Mouse (Mus musculus): ENCODE data around the gene Agrn.

Gene Agrn

DNA sequence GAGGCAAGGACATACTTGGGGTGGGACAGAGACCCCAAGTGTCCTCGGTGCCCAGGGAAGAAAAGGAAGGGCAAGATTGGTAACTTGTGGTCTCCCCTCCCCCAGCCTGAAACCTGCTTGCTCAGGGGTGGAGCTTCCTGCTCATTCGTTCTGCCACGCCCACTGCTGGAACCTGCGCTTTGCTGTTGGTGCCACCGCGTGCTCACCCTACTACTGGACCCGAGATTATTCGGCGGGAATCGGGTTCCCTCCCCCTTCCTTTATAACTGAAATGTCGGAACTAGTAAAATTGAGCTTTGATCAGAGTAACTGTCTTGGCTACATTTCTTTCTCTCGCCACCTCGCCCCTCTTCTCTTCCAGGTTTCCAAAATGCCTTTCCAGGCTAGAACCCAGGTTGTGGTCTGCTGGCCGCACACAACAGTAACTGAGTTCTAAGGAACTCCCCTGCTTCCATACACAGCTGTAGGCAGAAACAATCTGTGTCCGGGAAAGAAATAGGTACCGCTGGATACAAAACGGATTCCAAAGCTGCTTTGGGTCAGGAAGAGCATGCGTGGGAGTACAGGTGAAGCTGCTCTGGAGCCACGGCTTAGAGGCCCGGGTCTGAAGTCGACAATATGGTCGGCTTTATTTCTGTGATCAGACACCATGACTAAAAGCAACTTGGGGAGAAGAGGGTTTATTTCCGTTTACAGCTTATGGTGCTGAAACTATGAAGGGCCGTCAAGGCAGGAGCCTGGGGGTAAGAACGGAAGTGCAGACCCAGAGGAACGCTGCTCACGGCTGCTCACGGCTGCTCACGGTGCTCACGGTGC, 60.8 kb downstream of the Agrn start:
- DNase-seq = no peak

DNA sequence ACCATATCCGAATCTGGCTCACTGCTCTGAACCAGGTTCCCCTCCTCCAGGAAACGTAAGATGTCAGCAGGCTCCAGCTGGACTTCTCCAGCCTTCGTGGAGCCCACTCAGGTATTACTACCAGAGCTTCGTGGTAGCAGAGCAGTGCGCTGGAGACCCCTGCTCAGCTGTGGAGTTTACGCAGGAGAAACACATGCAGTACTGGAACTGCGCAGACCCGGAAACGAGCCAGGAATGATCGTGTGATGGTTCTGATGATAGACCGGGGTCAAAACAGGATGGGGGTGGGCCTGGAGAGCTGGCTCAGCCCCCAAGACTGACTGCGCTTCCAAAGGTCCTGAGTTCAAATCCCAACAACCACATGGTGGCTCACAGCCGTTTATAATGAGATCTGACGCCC, 61.5 kb downstream of the Agrn start:
- no peak for DNase-seq

DNA sequence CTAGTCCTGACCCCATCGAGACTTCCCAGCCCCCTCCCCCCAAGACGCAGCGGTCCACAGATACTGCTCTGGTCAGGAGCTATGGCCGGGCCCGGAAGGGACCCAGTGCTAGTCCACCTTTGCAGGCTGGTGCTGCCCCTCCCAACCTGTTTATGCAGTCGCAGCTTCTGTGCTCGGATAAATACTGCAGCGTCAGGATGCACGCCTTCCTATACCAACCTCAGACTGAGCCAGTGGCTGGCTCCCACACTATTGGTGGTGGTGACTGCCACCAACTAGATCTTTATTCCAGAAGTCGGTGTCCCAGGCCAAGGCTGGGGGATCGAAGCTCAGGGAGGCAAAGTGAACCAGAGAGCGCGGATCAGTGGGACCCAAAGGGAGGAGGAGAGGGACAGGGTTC, 62.2 kb downstream of the Agrn start:
- no peak for DNase-seq

DNA sequence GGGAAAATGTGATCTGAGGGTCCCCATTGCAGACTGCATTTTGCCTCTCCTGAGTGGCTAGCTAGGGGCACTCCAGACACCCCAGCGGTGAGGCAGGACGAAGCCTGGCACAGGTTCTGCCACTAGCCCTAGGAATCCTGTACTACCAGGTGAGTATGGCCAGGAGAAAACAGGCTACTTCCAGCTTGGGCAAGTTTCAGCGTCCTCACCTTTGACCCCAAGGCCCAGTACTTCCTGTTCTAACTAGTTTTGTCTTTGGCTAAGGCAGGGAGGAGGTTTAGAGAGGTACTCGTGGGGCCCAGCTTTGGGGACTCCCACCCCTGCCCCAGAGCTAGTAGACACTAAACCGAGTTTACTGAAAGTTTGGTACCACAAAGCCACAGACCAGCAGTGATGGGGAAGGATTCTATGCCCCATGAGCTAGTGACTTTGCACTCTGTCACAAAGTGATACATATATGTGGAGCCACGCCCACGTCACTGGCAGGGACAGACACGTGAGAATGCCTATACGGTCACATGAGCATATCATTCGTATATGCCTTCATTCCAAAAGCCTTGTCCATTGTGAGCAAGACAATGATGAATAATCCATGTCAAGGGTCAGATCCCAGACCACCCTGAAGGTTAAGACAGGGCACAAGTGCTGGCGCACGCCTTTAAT, 63.2 kb downstream of the Agrn start:
- no peak for DNase-seq

DNA sequence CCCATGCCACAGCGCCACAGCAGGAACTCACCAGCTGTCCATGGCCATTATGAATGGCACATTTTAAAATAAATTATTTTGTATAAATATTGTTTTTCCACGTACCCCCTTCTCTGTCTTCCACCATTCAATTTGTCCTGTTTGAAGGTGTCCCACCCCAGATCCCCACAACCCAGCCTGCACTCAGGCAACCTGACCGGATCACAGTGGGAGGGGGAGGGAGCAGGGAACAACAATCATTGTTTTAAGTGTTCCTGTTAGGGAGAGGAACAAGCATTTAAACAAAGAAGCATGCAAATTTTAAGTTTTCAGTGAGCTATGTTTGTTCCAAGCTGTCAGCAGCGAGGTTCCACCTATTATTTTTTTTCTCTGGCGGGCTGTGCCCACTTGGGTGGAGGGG, 64.0 kb downstream of the Agrn start:
- no peak for DNase-seq

DNA sequence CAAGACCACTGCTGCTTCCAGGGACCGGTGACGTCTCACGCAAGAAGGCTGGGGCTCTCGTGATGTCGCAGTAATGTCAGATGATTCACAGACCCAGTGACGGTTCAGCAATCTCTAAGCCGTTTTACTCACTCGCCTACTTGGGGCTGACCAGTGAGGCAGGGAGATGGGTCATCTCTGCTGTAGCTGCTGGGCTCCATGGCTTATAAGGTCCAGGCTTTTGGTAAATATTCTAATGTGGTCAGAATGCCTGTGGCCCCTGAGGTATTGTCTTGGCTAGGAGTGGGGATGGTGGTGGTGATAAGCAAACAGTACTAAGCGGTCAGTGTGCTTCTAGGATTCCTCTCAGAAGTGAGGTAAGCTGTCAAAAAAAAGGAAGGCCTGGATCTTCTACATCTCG, 66.3 kb downstream of the Agrn start:
- no peak for DNase-seq

DNA sequence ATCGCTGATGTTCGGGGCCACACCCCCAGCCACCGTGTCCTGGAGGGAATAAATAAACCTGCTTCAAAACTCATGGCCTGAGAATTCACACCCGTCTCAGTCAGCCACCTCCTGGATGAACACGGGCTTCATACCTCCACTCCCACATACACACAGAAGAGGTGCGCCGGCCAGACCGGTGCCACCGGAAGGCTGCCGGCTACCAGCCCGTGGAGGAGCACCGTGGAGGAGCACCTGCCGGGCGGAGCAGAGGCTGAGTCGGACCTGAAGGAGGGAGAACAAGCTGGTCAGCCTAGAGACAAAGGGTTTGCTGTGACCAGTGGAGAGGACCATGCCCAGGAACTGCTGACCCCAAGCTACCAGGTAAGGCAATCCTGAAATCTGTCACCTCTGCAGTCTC, 66.9 kb downstream of the Agrn start, which contains the start of gene Rnf223:
Gene Rnf223 (plus strand): TSS at position 78 of the 400 bp plus-strand sequence.
- DNase-seq = no peak

DNA sequence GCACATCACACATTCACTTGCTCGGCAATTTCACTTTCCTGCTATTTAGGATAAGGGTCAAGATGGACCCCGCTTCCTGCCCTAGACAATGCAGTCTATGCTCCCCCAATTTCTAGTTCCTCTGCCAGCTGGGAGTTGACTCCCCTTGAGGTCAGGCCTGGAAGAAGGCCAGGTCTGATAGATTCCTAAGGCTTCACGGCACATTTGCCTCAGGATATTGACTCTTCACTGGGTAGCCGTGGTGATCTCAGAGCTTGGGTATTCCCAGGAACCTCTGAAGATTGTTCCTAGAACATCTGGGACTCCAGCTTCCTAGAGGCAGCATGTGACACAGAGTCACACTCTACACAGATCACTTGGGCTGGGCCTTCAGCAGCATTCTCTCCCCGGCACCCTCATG, 68.5 kb downstream of the Agrn start:
- no peak for DNase-seq

DNA sequence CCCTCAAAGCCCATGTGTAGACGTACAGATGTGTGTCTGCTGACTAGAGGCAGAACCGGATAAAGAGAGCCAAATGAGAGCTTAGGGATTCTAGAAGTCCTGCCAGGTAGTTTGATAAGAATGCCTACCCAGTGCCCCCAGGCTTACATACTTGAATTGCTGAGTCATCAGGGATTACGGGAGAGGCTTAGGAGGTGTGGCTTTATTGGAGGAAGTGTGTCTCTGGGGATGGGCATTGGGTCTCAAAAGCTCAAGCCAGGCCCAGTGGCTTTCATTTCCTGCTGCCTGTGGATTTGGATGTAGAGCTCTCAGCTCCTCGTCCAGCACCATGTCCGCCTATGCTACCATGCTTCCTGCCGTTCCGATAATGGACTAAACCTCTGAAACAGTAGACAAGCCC, 70.4 kb downstream of the Agrn start:
- no peak for DNase-seq

DNA sequence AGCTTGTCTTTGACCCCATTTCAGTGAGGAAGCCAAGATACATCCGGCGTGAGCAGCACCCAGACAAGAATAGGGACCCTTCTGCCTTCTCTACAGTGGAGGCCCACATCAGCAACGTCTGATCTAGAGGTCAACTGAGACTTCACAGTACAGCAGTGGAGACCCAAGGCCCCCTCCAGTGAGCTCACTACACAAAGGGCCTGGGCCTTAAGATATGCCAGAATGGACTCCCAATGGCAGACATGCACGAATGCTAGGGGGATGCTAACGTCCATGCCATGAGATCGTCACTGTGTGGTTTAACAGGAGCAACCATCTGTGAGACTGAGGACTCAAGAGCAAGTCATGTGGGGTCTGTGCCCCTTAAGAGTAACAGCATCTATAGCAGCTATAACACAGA, 71.9 kb downstream of the Agrn start:
- no peak for DNase-seq

DNA sequence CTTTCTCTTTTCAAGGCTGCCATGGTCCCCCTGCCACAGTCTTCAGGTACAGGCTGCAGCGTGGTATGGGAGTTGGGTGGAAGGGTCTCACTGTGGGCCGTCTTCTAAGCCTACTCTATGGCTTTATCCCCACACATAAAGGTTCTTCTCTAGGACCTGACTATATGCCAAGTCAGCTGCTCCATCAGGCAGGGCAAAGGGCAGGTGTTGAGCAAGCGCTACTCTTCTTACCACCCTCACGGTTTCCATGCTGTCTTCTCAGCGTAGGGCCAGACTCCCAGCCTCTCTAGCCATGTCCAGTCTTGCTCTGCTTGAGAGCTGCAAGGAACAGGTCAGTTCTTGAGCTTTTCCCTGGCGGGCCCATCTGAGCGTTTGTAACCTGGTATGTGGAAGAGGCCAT, 73.2 kb downstream of the Agrn start:
- DNase-seq = no peak

All from cerebellum, adult 11-12 months (tissue).